Comparison of ENCODE assay signal across 8 mouse cellular contexts in the genomic region with DNA sequence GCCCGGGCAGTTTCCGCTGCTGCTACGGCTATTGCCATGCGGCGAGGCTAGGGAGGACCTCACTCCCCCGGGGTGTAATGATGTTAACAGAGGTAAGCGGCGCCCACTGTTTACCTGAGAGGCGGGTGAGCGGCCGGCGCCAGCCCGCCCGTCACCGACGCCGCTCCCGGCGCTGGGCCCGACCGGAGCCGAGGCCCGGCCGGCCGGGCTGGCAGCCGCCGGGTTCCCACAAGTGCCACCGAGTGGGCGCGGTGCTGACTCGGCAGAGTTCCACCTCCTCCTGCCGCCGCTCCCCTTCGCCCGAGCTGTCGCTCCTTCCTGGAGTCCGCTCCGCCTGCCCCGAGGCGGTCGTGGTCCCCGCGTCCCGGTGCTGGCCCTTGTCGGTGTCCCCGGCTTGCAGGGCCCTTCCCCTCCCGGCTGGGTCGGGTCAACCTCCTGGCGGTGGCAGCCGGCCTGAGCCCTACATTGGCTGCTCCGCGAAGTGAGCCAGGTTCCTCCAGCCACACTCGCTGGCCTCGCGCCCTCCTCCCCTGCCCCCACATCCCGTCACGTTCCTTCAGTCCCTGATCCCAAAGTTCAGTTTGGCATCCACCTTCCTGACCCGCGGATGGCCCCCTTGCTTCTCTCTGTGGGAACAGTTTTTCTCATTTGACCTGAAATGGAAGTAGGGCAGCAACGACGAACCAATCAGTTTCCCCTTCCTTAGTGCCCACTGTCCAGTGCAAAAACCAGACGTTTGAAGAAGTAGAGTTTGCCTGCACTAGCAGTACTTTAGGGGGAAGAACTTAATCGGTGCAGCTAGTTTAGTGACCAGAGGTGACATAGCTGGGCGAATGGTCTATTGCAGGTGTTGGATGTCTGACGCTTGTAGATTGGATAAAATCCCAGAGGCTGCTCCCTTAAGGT. TPM values are rescaled to one million over a fixed set of nuclear protein-coding genes. Genes with fewer than 3 reads are reported as not detected.
DNase-seq lines count a peak whose midpoint lies in the region.

No protein-coding gene starts in this region.

- DNase-seq in R1 (ENCODE audit: low read depth, low spot score): peak; percentile 56
- DNase-seq in cerebellum, adult 9-10 months: peak; percentile 76
- peak; percentile 31 for DNase-seq in forelimb bud, embryonic 11.5 days (ENCODE audit: low read depth, low spot score)
- peak; percentile 74 for DNase-seq in heart, postnatal 4 days
- peak; percentile 35 to 60 for DNase-seq in left cerebral cortex, adult 18-20 months (ENCODE audit: low spot score in 2 of 2)
- DNase-seq in retina, postnatal 7 days (ENCODE audit: low read depth, low spot score): peak; percentile 16
- peak; percentile 14 for DNase-seq in urinary bladder, postnatal 10 days (ENCODE audit: low spot score)

- H3K27ac ChIP-seq in macrophage: peak overlapping the region; percentile 85

- H3K79me2 ChIP-seq in macrophage (ENCODE audit: inconsistent target): peaks cover 88% of the 10 kb centered on the region

- peak overlapping the region; percentile 52 for H3K4me3 ChIP-seq in macrophage (ENCODE audit: inconsistent target)

- no peaks in the 10 kb centered on the region for H3K36me3 ChIP-seq in macrophage (ENCODE audit: inconsistent target)

- under 1% methylated on average over 63 of the region's 65 CpGs for WGBS in macrophage (ENCODE audit: missing documents)

RNA-seq across cellular contexts. Expression of a gene that starts 0.6 kb away (rescaled TPM):
- 10 to 100 TPM; 51.8 to 53.7 TPM for total RNA-seq in heart, postnatal 4 days (2021)
- 10 to 100 TPM; 65.2 to 68.8 TPM for total RNA-seq in left cerebral cortex, adult 18-20 months (2021)
- 100 to 1,000 TPM in 23 of 26 experiments, 10 to 100 TPM in 3; 68.8 to 237 (median 186) TPM for total RNA-seq in macrophage (2018; cell fraction: chromatin; rRNA removed)
- 10 to 100 TPM; 49.9 to 78.7 (median 64.0) TPM for total RNA-seq in macrophage (2018; cell fraction: cytosol; rRNA removed)
- total RNA-seq in macrophage (2018; cell fraction: nucleus; rRNA removed): 100 to 1,000 TPM in 16 of 26 experiments, 10 to 100 TPM in 10; 51.2 to 169 (median 110) TPM
- polyA plus RNA-seq in macrophage (2018): 39.4 to 55.8 TPM (median 52.3 TPM) in 3 replicates

Comparison
In these comparisons a context has a peak if more than half of its experiments do, and no peak if none do; other contexts are left out.
1. Peak in every context shown above with its lines: DNase-seq, H3K4me3 ChIP-seq and H3K27ac ChIP-seq.
2. DNase-seq: peak in every context shown above with its lines; median percentile 76 in cerebellum, adult 9-10 months; 74 in heart, postnatal 4 days; 56 in R1; 48 in left cerebral cortex, adult 18-20 months; 31 in forelimb bud, embryonic 11.5 days; 16 in retina, postnatal 7 days; 14 in urinary bladder, postnatal 10 days.